Mouse (Mus musculus) myocyte (in vitro differentiated cells): ENCODE data around the gene Pheta2. TPM values are rescaled to one million over a fixed set of nuclear protein-coding genes. Genes with fewer than 3 reads are reported as not detected.

Source experiments
- polyA plus RNA-seq: library from polyadenylated mRNA; unstranded; fragments of >200 nt; fragmentation: generic; extraction: Trizol; gene quantifications from one replicate; pipeline ENCODE4 v1.2.1, GENCODE M21; 2012; ENCODE audit warnings: missing spikeins

The Pheta2 gene
- polyA plus RNA-seq, 1 experiment, result 0.05 TPM

Other genes with a start within 250 kb of the Pheta2 start
- 82.1 TPM for gene Ccdc134, start 211.0 kb upstream of the Pheta2 start, polyA plus RNA-seq
- 285 TPM for gene Srebf2, start 191.8 kb upstream of the Pheta2 start, polyA plus RNA-seq
- 0.13 TPM for gene Shisa8, start 126.1 kb upstream of the Pheta2 start, polyA plus RNA-seq
- gene Tnfrsf13c, start 114.6 kb upstream of the Pheta2 start, polyA plus RNA-seq, result 0.14 TPM
- 28.1 TPM for gene Cenpm, start 94.2 kb upstream of the Pheta2 start, polyA plus RNA-seq
- gene 1500009C09Rik, start 86.5 kb upstream of the Pheta2 start, polyA plus RNA-seq, result not detected
- 0.01 TPM for gene Sept3, start 64.0 kb upstream of the Pheta2 start, polyA plus RNA-seq
- not detected for gene Wbp2nl, start 40.0 kb upstream of the Pheta2 start, polyA plus RNA-seq
- gene Naga, start within 50 bp of the Pheta2 start, polyA plus RNA-seq, result 53.2 TPM
- gene Smdt1, start within 50 bp of the Pheta2 start, polyA plus RNA-seq, result 665 TPM
- gene Ndufa6, start 15.4 kb downstream of the Pheta2 start, polyA plus RNA-seq, result 517 TPM
- gene Cyp2d22, start 41.3 kb downstream of the Pheta2 start, polyA plus RNA-seq, result 2.4 TPM
- not detected for gene Cyp2d11, start 55.1 kb downstream of the Pheta2 start, polyA plus RNA-seq
- gene Cyp2d10, start 68.3 kb downstream of the Pheta2 start, polyA plus RNA-seq, result not detected
- gene Cyp2d9, start 94.5 kb downstream of the Pheta2 start, polyA plus RNA-seq, result not detected
- not detected for gene Cyp2d12, start 216.1 kb downstream of the Pheta2 start, polyA plus RNA-seq